Mouse (Mus musculus): ENCODE results near the gene Colgalt1. TPM values are rescaled to one million over a fixed set of nuclear protein-coding genes. Genes with fewer than 3 reads are reported as not detected.

Colgalt1 gene
- polyA plus RNA-seq, 1 experiment from 2014 or later = 45.2 TPM

- H3K36me3 ChIP-seq (replicated peaks; ENCODE audit: control insufficient read depth, insufficient read depth, low read depth, low read length) = no peaks in the 10 kb centered on the region
- WGBS = 20% methylated on average over 6 of the region's 6 CpGs
- ATAC-seq (replicated peaks; ENCODE audit: insufficient number of reproducible peaks, low FRiP score, low TSS enrichment, low read depth) (no peak), DNase-seq (ENCODE audit: low spot score) (no peak)
- peak overlapping the region; percentile 1; the same call in 1 of the 2 replicates for H3K9ac ChIP-seq (replicated peaks; ENCODE audit: low read length)
- peaks cover 2% of the 10 kb centered on the region for H3K9me3 ChIP-seq (replicated peaks; ENCODE audit: control insufficient read depth, low read length)
- H3K4me3 ChIP-seq (ENCODE audit: low read depth, low read length) = peak overlapping the region; percentile 59
- peak overlapping the region; percentile 90 for H3K4me2 ChIP-seq (ENCODE audit: low read depth, low read length)
- peaks cover 5% of the 10 kb centered on the region for H3K27me3 ChIP-seq (ENCODE audit: control insufficient read depth, insufficient read depth, low read length)
- no peak overlapping the region for H3K27ac ChIP-seq (replicated peaks; ENCODE audit: low read depth, low read length)
- no peaks in the 10 kb centered on the region; the same call in 1 of the 2 replicates for H3K4me1 ChIP-seq (ENCODE audit: control insufficient read depth, insufficient read depth, low read length)
Measured at GRCm38 (mm10) chr8:71568941-71569340, 41.9 kb upstream of the Colgalt1 start.

DNA sequence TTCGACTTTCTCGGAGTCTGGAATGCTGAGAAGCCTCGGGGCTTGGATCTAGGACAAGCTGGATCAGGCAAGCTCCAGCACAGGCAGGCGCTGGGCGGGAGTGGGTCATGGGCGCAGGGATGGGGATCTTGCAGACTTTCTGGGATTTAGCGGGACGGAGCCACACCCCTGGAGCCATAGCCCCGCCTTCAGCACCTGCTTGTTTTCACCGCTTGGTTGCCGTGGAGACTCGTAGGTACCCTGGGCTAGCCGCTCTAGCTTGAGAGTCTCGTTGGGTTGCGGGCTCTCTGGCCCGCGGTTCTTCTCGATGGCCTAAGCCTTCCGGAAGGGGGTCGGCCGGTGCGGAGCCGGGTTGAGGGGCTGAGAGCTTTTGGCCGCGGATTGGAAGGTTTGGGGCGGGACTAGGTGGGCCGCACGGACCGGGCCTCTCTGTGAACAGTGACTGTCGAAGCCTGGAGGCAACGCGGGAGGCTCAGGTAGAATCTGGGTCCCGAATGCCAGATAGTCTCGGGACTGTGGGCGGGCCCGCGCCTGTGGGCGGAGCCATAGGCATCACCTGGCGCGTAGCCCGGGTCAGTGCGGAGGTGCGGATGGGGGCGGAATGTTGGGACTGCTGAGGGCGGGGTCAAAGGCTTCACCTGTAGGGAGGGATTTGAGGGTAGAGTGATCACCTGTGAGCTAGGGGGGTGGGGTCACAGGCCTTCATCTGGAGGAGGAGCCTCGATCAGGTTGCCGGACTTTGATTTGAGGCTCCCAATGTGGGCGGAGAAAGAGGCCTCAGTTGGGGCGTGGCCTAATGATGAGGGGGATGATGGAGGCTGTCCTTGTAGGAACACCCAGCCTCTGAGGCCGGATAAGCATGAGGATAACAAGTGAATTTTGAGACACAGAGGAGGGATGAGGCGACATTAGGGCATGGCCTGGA is 41.2 kb upstream of the Colgalt1 start:
- WGBS = under 1% methylated on average over 51 of the region's 51 CpGs
- DNase-seq (ENCODE audit: low spot score) (peak; percentile 93), ATAC-seq (replicated peaks; ENCODE audit: insufficient number of reproducible peaks, low FRiP score, low TSS enrichment, low read depth) (peak; percentile 74)
- Histone ChIP-seq H3K27ac (replicated peaks; ENCODE audit: low read depth, low read length) (0 out of 2 replicates have a peak overlapping the region, but pooled peaks have one; percentile 1), H3K27me3 (ENCODE audit: control insufficient read depth, insufficient read depth, low read length) (peaks cover 5% of the 10 kb centered on the region), H3K4me1 (ENCODE audit: control insufficient read depth, insufficient read depth, low read length) (no peaks in the 10 kb centered on the region; the same call in 1 of the 2 replicates), H3K4me2 (ENCODE audit: low read depth, low read length) (peak overlapping the region; percentile 90), H3K36me3 (replicated peaks; ENCODE audit: control insufficient read depth, insufficient read depth, low read depth, low read length) (no peaks in the 10 kb centered on the region), H3K4me3 (ENCODE audit: low read depth, low read length) (peak overlapping the region; percentile 59), H3K9ac (replicated peaks; ENCODE audit: low read length) (peak overlapping the region; percentile 32), H3K9me3 (replicated peaks; ENCODE audit: control insufficient read depth, low read length) (no peaks in the 10 kb centered on the region)

GRCm38 (mm10) chr8:71570291-71570954 is 40.4 kb upstream of the Colgalt1 start:
- 1% methylated on average over 41 of the region's 41 CpGs for WGBS

GRCm38 (mm10) chr8:71572077-71572476 is 38.7 kb upstream of the Colgalt1 start:
- 83% methylated on average over 2 of the region's 2 CpGs for WGBS
- H3K4me2 ChIP-seq (ENCODE audit: low read depth, low read length) = no peak overlapping the region
- DNase-seq (ENCODE audit: low spot score) (no peak), ATAC-seq (replicated peaks; ENCODE audit: insufficient number of reproducible peaks, low FRiP score, low TSS enrichment, low read depth) (no peak)
- no peaks in the 10 kb centered on the region for H3K9me3 ChIP-seq (replicated peaks; ENCODE audit: control insufficient read depth, low read length)
- no peak overlapping the region for H3K4me3 ChIP-seq (ENCODE audit: low read depth, low read length)
- no peak overlapping the region for H3K9ac ChIP-seq (replicated peaks; ENCODE audit: low read length)
- H3K36me3 ChIP-seq (replicated peaks; ENCODE audit: control insufficient read depth, insufficient read depth, low read depth, low read length) = no peaks in the 10 kb centered on the region
- no peak overlapping the region for H3K27ac ChIP-seq (replicated peaks; ENCODE audit: low read depth, low read length)
- H3K27me3 ChIP-seq (ENCODE audit: control insufficient read depth, insufficient read depth, low read length) = peaks cover 5% of the 10 kb centered on the region
- H3K4me1 ChIP-seq (ENCODE audit: control insufficient read depth, insufficient read depth, low read length) = no peaks in the 10 kb centered on the region; the same call in 1 of the 2 replicates

More at GRCm38 (mm10) chr8:71570291-71570954, 40.4 kb upstream of the Colgalt1 start:
- Histone ChIP-seq H3K27me3 (ENCODE audit: control insufficient read depth, insufficient read depth, low read length) (peaks cover 5% of the 10 kb centered on the region), H3K4me2 (ENCODE audit: low read depth, low read length) (peak overlapping the region; percentile 90), H3K9ac (replicated peaks; ENCODE audit: low read length) (peak overlapping the region; percentile 65), H3K4me1 (ENCODE audit: control insufficient read depth, insufficient read depth, low read length) (no peaks in the 10 kb centered on the region; the same call in 1 of the 2 replicates), H3K9me3 (replicated peaks; ENCODE audit: control insufficient read depth, low read length) (no peaks in the 10 kb centered on the region), H3K27ac (replicated peaks; ENCODE audit: low read depth, low read length) (no peak overlapping the region; the same call in 1 of the 2 replicates), H3K4me3 (ENCODE audit: low read depth, low read length) (peak overlapping the region; percentile 59), H3K36me3 (replicated peaks; ENCODE audit: control insufficient read depth, insufficient read depth, low read depth, low read length) (no peaks in the 10 kb centered on the region)
- DNase-seq (ENCODE audit: low spot score) = peak; percentile 96
- peak; percentile 85 for ATAC-seq (replicated peaks; ENCODE audit: insufficient number of reproducible peaks, low FRiP score, low TSS enrichment, low read depth)

- Histone ChIP-seq H3K9ac (replicated peaks; ENCODE audit: low read length) (no peak overlapping the region), H3K4me3 (ENCODE audit: low read depth, low read length) (no peak overlapping the region), H3K27me3 (ENCODE audit: control insufficient read depth, insufficient read depth, low read length) (peaks cover 5% of the 10 kb centered on the region), H3K27ac (replicated peaks; ENCODE audit: low read depth, low read length) (no peak overlapping the region), H3K4me2 (ENCODE audit: low read depth, low read length) (no peak overlapping the region), H3K4me1 (ENCODE audit: control insufficient read depth, insufficient read depth, low read length) (no peaks in the 10 kb centered on the region; the same call in 1 of the 2 replicates), H3K9me3 (replicated peaks; ENCODE audit: control insufficient read depth, low read length) (no peaks in the 10 kb centered on the region), H3K36me3 (replicated peaks; ENCODE audit: control insufficient read depth, insufficient read depth, low read depth, low read length) (no peaks in the 10 kb centered on the region)
- no peak for DNase-seq (ENCODE audit: low spot score)
- 75% methylated on average over 9 of the region's 9 CpGs for WGBS
- ATAC-seq (replicated peaks; ENCODE audit: insufficient number of reproducible peaks, low FRiP score, low TSS enrichment, low read depth) = no peak
Measured at GRCm38 (mm10) chr8:71572847-71573633, 37.8 kb upstream of the Colgalt1 start.

DNA sequence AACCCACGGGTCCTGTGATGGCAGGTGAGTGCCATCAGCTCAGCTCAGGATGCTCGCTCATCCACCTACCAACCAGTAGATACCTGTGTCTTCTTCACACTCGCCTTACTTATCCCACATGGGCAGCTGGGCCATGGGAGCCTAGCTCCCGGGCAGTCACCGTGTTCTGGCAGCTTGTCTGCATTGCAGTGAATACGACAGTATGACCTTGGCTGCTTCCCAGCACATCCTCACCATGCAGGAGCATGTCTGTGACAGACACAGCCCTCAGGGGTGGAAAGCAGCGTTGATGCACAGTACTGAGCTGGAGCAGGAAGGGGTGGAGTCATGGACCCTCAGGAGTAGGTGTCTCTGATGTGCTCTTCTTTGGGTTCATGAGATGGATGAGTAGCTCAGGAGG is 36.4 kb upstream of the Colgalt1 start:
- DNase-seq (ENCODE audit: low spot score) (no peak), ATAC-seq (replicated peaks; ENCODE audit: insufficient number of reproducible peaks, low FRiP score, low TSS enrichment, low read depth) (no peak)
- Histone ChIP-seq H3K27me3 (ENCODE audit: control insufficient read depth, insufficient read depth, low read length) (no peaks in the 10 kb centered on the region), H3K4me1 (ENCODE audit: control insufficient read depth, insufficient read depth, low read length) (no peaks in the 10 kb centered on the region; the same call in 1 of the 2 replicates), H3K36me3 (replicated peaks; ENCODE audit: control insufficient read depth, insufficient read depth, low read depth, low read length) (no peaks in the 10 kb centered on the region), H3K4me2 (ENCODE audit: low read depth, low read length) (no peak overlapping the region), H3K27ac (replicated peaks; ENCODE audit: low read depth, low read length) (no peak overlapping the region), H3K4me3 (ENCODE audit: low read depth, low read length) (no peak overlapping the region), H3K9me3 (replicated peaks; ENCODE audit: control insufficient read depth, low read length) (no peaks in the 10 kb centered on the region), H3K9ac (replicated peaks; ENCODE audit: low read length) (no peak overlapping the region)
- 82% methylated on average over 7 of the region's 7 CpGs for WGBS

GRCm38 (mm10) chr8:71575020-71575419 is 35.8 kb upstream of the Colgalt1 start:
- Histone ChIP-seq H3K9ac (replicated peaks; ENCODE audit: low read length) (no peak overlapping the region), H3K4me1 (ENCODE audit: control insufficient read depth, insufficient read depth, low read length) (no peaks in the 10 kb centered on the region; the same call in 1 of the 2 replicates), H3K9me3 (replicated peaks; ENCODE audit: control insufficient read depth, low read length) (no peaks in the 10 kb centered on the region), H3K27me3 (ENCODE audit: control insufficient read depth, insufficient read depth, low read length) (no peaks in the 10 kb centered on the region), H3K4me3 (ENCODE audit: low read depth, low read length) (no peak overlapping the region), H3K36me3 (replicated peaks; ENCODE audit: control insufficient read depth, insufficient read depth, low read depth, low read length) (no peaks in the 10 kb centered on the region; the same call in 1 of the 2 replicates), H3K27ac (replicated peaks; ENCODE audit: low read depth, low read length) (no peak overlapping the region), H3K4me2 (ENCODE audit: low read depth, low read length) (no peak overlapping the region)
- no peak for DNase-seq (ENCODE audit: low spot score)
- 38% methylated on average over 1 of the region's 1 CpGs for WGBS
- no peak for ATAC-seq (replicated peaks; ENCODE audit: insufficient number of reproducible peaks, low FRiP score, low TSS enrichment, low read depth)
